Mouse (Mus musculus) layer of hippocampus, postnatal 10 days (tissue): ENCODE measurements around the gene Scube1. TPM values are rescaled to one million over a fixed set of nuclear protein-coding genes. Genes with fewer than 3 reads are reported as not detected.

ENCODE experiments used
- DNase-seq, 2 experiments: peaks; one replicate each; pipeline ENCODE4 v3.0.0; 2021; ENCODE audit warnings: low spot score in 2 of 2
- long read RNA-seq: library from polyadenylated mRNA; stranded (forward); transcript quantifications from one replicate; pipeline ENCODE4 v2.0.0, GENCODE M21; 2023
- total RNA-seq, 2 experiments: library from RNA; stranded (reverse); gene quantifications; 2 replicates each; pipeline ENCODE4 v1.2.3; 2021

Gene Scube1
- total RNA-seq = 10 to 100 TPM; 14.8 to 17.6 TPM
- long read RNA-seq, partial matches to known transcripts = 1 of 8 reads
- long read RNA-seq, other reads (novel, unspliced or antisense) = 6 of 8 reads

DNA sequence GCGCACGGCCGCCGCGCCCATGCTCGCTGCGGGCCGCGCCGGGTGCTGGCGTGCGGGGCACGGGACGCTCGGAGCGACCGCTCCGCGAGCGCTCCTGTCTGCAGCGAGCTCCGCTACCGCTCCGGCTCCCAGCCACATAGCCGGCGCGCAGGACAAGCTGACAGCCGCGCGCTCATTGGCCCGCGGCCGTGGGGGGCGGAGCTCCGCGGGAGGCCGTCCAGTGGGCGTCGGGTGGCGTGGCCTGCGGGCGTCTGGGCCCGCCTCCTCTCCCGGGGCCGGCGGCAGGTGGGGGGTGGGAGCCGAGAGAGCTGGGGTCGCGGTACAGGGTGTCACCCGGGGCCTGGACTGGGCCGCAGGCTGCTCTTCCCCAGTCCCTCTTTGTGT is at the start of gene Scube1:
TSS of gene Scube1 (minus strand) at position 136 of the 384 bp plus-strand sequence.
- DNase-seq = peak; percentile 86 to 92

DNA sequence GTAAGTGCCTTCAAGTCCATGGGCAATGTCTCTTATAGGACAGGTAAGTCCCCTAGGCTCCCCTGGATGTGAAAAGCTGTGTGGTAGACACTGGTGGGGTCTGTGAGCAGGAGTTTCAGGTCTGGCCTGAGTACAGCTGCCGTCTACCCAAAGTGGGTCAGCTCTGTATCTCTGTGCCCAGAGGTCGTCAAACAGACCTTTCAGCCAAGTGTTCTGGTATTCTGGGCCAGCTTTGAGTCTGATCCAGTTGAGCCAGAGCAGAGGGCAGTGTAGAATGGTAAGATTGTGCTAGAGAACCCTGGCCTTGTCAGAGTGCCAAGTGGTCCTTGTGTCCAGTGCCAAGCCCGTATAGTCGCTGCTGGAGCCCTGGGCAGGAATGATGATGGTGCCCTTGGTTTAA is 48.1 kb upstream of the Scube1 start:
- peak; percentile 55 to 65 for DNase-seq

DNA sequence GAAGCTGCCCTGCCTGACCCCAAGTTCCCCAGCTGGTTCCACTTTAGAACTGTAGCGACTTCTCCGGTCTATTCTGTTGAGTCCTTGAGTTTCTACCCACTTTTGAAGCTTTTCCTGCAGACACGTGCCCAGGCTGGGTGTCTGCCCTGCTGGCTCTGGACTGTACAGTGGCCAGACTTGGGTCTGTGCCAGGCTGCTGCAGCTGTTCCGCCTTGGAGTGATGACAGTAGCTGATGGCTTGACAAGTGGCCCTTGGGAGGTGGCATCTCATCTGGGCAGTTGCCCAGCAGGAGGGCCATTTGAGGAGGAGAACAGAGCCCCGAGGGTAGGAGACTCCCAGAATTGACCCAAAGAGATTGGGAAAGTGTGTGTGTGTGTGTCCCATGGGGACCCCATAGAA is 47.6 kb upstream of the Scube1 start:
- DNase-seq = peak; percentile 62 to 68

DNA sequence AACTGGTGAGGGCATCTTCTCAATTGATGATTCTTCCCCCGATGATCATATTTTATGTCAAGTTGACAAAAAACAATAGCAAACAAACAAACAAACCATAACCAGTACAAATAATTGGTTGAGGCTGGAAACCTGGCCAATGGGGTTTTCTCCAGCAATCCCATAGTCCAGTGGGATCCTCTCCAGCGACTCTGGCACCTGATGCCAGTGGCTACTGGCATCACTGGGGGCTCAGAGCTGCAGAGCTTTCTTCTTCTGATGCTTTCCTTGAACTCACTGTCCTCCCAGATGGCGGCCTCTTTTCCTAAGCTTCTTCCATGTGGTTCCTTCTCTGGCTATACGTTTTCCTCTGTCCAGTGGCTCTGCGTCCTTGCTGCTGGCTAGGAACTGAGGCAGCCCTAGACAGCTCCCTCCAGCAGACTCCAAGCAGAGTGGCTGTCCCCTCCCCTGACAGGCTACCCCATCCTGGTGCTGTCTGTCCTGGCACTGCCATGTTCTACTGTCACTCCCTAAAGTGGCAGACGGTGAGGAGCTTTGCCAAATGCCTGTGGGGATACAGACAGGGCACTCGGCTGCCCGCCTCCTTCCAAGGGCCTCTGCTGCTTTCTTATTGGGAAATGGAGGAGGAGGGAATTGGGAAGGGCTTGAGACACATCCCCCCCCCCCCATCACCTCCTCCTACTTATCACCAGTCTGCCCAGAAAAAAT is 46.7 kb upstream of the Scube1 start:
- peak in 1 of 2 experiments; percentile 39 for DNase-seq

DNA sequence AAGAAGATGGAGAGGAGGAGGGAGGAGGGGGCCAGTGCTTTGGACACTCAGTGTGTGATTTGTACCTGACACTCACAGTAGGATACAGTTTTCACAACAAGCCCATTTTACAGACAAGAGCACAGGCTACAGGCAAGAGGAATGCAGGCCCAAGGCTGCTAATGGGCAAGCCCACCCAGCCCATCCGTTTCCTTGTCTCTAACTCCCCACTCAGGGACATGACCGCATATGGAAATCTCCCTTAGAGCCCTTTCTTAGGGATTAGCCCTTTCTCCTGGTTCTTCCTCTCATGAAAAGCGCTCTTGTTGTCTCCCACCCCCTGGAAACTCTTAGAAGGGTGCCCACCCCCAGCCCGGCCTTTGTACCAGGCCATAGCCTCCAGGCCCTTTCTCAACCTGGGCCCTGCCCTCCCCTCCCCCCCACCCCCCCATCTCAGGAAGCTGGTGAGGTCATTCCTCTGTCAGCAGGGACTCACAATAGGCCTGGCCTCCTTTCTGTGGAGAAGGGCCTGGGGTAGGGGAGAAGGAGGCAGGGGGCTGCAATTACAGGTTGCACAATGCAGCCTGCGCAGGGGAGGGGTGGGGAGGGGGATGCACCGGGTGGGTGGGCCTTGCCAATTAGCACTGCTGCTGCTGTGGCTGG is 40.7 kb upstream of the Scube1 start:
- no peak for DNase-seq

DNA sequence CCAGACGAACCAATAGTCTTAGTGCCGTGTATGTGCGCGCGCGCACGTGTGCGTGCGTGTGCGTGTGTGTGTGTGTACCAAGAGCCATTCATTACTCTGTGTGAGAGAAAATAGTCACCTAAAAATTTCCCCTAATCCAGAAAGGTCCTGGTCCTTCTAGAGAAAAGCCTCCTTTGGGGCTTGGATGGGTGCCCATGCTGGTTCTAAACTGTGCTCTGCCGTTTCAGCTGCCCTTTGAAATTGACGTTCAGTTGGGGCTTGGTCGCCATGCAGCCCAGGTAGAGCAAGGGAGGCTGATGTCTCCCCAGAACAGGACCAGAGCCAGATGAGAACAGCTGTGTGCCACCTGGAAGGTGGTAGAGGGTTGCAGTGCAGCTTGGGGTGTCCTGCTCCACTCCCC is 36.7 kb upstream of the Scube1 start:
- no peak for DNase-seq

DNA sequence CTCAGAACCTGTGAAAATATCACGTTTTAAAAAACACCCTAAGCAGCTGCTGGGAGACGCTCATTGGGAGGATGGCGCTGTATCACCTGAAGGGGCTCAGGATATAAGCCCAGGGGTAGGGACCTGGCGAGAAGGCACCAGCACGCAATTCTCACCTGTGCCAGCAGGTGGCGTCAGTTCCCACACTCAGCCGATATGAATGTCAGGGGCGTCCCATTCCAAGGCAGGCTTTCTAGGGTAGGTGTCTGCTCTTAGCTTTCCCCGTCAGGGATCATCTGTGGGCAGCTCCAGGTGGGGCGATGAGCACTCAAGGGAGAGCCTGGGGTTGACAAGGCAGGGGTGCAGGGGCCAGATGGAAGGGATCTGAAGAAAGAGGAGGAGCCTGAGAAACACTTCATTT is 35.9 kb upstream of the Scube1 start:
- peak; percentile 73 to 82 for DNase-seq

DNA sequence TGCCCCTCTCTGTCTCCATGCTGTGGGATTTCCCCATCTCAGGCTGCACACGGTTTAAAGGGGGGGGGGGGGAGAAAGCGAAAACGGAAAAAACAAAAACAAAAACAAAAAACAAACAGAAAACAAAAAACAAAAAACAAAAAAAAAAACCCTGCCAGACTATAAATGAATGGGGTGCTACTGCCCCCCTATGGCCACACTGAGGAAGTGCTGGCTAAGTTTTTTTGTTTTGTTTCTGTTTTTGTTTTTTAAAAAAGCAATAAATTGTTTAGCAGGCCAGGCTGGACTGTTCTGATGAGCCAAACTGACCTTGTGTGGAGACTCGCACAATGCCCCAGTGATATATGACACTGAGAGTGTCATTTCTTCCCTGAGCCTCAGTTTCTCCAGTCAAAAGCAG is 34.1 kb upstream of the Scube1 start:
- DNase-seq = no peak

DNA sequence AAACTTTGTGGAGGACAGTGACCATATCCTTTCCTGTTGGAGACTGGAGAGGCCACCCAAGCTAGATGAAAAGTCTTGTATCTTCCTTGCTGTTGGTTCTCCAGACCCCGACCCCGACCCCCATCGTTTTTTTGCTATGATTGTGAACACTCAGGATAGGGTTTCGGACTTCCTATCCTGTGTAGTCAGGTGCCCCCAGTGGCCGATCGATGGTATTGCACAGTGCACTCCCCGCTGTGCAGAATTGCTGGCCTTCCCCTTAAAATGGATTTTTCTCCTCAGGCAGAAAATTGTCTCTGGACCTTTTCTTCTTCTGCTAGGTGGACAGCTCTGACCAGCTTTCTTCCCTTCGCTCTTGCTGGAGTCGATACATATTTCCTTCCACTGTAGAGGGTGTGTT is 31.9 kb upstream of the Scube1 start:
- peak in 1 of 2 experiments; percentile 60 for DNase-seq

DNA sequence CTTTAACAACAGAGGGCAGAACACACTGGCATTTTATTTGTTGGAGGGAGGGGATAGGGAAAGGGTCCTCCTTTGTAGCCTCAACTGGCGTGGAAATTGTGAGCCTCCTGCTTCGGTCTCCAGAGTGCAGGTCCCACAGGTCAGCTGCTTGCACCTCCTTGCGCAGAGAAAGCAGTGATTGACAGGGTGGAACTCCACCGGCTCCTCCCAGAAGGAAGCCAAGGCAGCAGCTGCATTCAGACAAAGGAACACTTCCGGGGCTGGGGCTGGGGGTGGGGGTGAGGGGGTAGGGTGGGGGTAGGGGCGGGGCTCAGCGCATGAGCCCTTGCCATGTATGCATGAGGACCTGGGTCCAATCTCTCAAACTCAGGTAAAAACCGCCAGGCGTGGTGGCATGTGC is 24.6 kb upstream of the Scube1 start:
- no peak for DNase-seq

DNA sequence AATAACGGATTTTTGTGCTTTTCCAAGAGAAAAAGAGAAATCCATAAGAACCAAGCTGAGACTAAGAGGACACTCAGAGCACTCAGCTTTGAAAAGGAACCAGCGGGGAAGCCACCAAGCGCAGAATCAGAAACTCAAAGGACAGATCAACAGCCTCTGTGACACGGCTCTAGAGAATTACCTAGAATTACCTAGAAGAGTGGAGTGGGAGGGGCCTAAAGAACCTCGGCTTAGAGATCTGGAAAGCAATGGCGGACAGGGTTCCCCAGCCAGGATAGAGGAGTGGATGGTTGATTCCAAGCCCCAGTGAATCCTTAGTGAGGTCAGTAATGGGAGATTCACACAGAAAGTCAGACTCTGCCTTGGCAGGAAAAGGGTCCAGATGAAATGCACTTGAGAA is 24.2 kb upstream of the Scube1 start:
- DNase-seq = no peak

DNA sequence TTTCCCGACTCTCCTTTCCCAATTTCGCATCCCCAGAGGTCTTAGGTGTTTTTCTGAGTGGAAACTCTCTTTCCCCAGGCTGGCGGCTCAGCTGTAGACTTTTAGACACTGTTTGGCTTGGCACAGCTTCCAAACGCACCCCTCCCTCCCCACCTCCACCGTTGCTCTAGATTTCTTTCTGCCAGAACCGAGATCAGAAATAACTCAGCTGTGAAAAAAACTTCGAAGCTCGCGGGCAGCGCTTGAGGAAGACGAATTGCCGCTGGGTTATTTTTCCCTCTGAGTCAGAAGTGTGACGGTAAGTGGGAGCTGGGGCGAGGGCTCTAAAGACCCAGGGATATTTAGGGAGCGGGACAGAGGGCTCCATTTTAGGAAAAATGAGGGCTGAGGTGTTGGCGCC is 21.5 kb upstream of the Scube1 start:
- no peak for DNase-seq

DNA sequence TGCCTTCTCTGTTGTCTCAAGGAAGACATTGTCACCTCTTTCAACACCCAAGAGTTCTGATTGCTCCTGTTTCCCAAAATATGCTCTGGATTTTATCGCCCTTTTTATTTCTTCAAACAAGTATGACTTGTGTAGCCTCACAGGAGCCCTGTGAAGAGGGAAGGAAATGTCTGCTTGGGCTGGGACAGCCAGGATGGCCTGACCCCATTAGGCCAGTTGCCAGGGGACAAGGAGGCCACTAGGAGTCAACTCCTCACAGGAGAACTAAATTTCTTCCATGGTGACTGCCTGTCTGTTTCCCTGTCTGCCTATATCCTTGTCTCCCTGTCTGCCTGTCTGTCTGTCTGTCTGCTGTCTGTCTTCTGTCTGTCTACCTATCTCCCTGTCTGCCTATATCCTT is 17.2 kb upstream of the Scube1 start:
- no peak for DNase-seq

DNA sequence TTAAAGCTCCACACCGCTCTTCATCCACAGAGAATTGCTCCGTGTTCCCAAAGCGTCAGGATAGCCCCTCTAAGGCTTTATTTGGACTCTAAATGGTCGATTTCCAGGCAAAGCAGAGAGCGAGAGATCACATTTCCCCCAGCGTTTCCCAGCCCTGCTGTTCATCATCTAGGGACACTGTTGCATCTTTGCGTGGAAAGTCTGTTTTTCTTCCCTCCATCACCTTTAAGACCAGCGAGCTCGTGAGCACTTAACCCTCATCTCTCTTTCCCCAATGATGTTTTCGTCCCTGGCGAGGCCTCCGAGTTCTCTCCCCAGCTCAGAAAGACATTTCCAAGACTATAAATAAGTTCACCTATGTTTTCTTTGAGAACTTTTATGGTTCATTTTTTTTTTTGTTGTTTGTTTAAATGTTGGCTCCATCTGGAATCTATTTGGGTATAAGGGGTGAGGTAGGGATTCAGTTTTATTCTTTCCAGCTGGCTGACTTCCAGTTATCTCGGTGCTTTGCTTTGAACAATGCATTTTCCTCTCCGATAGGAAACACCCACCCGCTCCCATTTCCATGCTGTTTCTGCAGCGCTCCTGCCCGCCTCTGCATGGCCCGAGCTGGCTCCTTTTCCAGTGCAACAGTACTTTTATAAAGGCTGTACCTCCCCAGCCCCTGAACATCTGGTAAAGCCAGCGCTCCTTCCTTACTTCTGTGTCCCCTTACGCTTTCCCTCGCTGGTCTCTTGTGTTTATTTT is 16.0 kb upstream of the Scube1 start:
- no peak for DNase-seq

DNA sequence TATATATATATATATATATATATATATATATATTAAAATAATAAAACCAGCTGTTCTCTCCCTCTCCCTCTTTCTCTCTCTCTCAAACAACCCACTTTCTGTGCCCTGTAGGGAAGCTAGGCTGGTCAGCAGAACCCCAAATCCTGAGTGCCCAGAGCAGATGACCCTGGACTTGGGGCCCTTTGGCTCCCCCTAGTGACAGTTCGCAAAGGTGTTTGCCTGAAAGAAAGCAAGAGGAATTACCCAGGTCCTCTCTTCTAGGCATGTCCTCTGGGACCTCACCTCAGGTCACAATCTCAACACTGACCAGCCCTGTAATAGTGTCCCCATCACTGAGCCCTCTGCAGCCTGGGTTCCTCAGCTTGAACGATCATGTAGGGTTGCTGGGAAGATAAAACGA is 2.8 kb upstream of the Scube1 start:
- DNase-seq = peak; percentile 64 to 71

DNA sequence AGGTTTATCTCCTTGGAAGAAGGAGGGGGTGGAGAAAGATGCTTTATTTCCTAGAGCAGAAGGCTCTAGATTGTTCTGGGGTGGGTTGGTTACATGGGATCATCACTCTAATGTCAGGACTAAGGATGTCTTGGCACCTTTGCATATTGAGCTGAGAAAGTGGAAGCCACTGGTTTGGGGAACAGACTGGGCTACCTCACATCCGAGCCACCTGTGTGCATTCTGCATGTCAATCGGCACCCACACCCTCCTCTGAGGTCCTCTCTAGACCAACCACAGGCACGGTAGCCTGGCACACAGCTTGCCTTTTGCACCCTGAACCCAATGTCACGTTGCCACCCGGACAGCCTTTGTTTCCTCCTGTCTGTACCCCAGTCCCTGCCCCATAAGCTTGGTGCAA is 1.9 kb upstream of the Scube1 start:
- no peak for DNase-seq

DNA sequence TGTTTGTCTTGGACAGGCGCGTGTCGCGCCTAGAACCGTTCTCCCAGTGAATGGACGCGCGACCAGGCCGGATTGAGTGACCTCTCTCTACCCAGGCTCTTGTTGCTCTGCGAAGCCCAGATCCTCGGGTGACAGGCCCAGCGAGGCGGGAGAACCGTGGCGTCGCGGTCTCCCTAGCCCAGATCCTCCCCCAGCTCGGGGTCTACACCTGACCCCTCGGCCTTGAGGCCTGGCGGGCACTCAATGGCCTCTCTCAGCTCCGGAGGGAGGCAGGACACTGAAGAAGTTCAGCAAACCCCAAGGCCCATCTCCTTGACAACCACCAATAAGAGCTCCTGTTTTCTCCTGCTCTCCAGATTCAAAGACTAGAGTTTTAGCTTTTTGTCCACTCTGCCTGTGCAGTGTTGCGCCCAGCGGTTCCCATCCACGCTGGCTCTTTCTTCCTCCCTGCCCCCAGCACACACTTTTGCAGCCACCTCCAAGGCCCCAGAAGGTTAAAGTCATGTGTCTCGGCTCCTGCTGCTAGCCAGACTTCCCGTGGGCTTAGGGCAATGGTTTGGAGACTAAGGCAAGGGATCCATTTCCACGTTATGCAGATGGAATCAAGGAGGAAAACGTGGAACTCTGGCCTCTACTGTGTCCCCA is 857 bp upstream of the Scube1 start:
- peak in 1 of 2 experiments; percentile 6 for DNase-seq

DNA sequence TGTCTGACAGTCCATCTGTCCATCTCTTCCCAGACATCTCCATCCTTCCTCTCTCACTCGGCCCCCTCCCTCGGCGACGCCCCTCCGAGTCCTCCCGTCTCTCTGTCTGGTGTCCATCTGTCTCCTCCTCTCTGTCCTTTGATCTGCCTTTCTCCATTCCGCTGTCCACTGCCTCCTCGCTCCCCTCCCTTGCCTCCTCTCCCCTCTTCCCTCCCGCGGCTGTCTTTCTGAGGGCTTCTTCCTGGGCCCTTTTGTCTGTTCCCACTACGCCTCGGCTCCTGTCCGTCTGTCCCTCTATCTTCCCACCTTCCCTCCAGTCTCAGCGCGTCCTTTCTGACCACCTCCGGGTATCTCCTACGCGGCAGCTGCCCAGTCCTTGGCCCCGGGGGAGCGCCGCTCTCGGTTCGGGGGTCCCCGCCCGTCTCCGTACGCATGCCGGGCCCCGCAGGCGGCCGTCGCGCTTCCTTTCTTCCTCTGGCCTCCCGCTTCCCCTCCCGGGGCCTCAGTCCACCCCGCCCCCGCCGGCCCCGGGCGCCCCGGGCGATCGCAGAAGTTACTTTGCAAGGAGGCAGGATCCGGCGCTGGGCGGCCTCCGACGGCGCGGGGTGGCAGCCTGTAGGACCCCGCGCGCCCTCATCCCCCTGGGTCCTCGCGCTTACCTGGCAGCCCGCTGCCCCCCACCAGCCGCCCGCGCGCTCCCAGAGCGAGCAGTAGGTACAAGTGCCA is 498 bp downstream of the Scube1 start:
- peak; percentile 10 to 27 for DNase-seq

DNA sequence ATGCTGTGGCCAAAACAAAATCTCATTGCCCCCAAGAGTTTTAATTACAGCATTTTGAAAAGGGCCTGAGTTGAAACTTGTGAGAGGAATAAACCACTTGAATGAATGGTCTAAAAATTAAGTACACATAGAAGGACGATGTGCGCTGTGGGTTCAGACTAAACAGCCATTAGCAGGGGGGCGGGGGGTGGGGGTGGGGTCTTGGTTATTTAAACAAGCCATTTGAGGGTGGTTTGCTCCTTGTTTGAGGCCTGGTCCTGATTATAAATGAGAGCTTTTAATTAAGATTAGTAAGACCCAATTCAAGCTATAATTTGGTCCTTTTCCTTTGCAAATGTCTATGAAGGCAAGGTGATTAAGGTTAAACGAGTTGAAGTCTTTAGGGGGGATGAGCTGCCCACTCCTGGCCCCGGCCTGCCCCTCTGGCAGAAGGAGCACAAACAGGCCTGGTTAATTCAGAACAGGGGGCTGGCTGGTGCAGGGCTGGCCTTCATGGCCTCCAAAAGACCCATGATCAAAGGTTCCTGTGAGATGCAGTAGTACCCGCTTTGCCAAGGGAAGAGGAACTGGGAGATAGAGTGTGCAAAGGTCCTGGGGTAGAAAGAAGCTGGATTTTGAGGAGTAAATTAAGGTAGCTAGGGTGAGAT is 9.1 kb downstream of the Scube1 start:
- no peak for DNase-seq

DNA sequence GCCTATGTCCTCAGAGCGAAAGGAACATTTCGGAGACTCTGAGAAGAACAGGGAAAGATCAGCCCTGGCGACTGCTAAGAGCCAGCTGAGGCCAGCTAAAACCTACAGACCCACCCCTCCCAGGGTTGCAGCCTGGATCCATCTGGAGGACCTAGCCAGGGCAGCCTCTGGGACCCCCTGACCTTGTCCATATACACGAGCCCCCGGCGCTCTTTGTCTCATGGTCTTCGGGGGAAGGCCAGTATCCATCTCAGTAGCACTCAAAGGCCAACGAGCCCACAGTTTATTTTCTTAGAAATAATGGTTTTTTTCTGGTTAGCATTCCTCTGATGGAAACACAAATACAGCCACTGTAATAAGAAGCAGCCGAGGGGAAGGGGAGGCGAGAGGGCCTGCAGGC is 12.0 kb downstream of the Scube1 start:
- no peak for DNase-seq

DNA sequence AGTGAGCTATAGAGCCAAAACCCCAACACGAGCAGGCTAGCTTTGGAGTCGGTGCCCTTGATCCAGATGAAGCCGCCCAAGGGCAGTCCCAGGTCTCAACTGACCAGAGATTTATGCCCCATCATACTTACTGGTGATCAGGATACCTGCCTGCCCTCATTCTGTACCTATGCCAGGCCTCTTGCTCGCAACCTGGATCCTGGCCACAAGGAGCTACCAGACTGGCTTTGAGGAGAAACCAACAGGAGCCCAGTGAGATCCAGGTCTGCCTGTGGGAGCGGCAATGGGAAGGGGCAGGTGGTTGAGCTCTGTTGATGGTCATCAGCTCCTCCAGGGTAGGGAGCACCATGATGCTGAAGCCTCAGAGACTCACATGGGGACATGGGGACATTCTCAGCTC is 12.5 kb downstream of the Scube1 start:
- DNase-seq = no peak
